Mouse (Mus musculus): ENCODE data around the gene Itga10. TPM values are rescaled to one million over a fixed set of nuclear protein-coding genes. Genes with fewer than 3 reads are reported as not detected.
"Not testable (repeated sequence)": the region's sequence is repeated elsewhere in the genome, so short reads cannot be mapped to it uniquely, and the experiment has no call there.

Gene Itga10
- polyA plus RNA-seq, 1 experiment, result 3.5 TPM

- no peak for DNase-seq (ENCODE audit: low spot score)
Observed at GRCm38 (mm10) chr3:96680269-96680956, 35.0 kb downstream of the Itga10 start.

GRCm38 (mm10) chr3:96683496-96683895 is 38.1 kb downstream of the Itga10 start:
- no peak for DNase-seq (ENCODE audit: low spot score)

GRCm38 (mm10) chr3:96684151-96684821 is 38.9 kb downstream of the Itga10 start:
- DNase-seq (ENCODE audit: low spot score), result no peak

DNA sequence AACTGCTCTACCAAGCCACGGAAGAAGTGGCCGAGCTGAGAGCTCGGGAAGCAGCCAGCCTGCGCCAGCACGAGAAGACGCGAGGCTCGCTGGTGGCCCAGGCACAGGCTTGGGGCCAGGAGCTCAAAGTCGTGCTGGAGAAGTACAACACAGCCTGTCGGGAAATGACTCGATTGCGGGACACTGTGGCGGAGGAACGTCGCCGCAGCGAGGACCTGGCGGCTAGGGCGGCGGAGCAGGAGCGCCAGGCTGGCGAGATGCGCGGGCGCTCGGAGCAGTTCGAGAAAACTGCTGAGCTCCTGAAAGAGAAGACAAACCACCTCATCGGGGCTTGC is 39.4 kb downstream of the Itga10 start:
- no peak for DNase-seq (ENCODE audit: low spot score)

- not testable (repeated sequence) for DNase-seq (ENCODE audit: low spot score)
Observed at GRCm38 (mm10) chr3:96686057-96686456, 40.7 kb downstream of the Itga10 start.

- DNase-seq (ENCODE audit: low spot score), result no peak
Observed at GRCm38 (mm10) chr3:96688854-96689253, 43.5 kb downstream of the Itga10 start.

DNA sequence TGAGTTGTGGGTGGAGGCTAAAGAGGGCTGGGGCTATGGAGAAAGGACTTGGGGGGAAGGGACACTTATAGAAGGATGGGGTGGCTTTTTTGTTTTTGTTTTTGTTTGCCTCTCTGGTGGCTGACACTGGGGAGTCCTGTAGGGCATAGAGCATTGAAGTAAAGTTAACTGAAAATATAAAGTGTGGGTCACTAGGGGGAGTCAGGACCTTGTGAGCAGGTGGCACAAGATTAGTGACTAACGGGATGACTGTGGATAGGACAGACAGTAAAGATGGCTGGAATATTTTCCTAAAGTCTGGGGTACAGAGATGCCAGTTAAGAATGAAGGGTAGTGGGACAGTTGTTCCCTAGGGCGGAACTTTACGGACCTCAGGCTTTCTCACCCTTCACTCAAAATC is 44.9 kb downstream of the Itga10 start:
- no peak for DNase-seq (ENCODE audit: low spot score)

DNA sequence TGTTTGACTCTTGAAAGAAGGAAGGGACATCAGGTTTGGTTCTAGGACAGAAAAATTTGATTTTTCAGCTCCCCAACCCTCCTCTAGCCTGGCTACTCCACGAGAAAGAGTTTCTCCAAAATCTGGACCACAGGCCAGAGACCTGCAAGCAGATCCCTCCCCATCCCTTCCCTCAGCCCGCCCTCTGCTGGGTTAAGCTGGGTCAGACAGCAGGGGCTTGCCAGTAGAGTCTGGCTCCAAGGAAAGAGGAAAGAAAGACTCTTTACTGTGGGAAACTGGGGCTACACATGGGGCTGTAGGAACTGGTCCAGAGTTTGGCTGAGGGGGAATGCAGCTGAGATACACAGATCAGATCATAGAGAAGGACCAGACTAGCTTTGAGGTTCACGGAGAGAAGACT is 47.1 kb downstream of the Itga10 start:
- no peak for DNase-seq (ENCODE audit: low spot score)

DNA sequence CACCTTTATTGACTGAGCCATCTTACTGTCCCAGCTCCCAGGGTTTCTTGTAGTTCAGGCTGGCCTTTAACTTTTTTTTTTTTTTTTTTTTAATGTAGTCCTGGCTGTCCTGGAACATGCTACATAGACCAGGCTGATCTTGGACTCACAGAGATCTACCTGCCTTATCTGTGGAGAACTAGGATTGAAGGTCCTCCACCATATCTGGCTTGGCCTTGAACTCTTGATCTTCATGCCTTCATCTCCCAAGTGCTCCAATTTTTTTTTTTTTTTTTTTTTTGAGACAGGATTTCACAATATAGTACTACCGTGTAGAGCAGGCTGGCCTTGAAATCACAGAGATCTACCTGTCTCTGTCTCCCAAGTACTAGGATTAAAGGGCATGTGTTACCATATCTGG is 48.2 kb downstream of the Itga10 start:
- DNase-seq (ENCODE audit: low spot score), result no peak

DNA sequence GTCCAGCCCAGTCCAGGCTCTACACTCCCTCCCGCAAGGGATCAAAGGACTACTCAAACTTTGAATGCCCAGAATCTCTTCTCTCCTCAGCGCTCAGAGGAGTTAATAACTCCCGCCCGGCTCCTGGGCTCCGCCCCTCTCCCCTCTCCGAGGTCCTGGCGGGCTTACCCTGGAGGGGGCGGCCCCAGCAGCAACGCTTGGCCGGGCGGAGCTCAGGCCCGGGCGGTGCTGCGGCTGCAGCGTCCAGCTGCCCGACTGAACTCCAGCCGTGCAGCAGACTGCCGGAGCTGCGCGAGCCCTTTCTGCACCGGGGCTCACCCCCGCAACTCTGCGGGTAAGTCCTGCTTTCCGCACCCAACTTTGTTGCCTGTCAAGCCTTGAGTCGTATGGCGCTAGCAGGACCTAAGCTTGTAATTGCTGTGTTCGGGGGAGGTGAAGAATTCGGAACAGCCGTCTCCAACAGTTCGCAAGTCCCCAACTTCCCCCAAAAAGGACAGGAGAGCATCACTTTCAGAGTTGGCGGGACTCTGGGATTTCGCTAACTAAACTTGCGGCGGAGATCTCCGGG is 50.9 kb downstream of the Itga10 start, which contains the start of gene Pias3:
Gene Pias3, plus strand, starts transcription at position 187 of the 568 bp plus-strand sequence.
- DNase-seq (ENCODE audit: low spot score), result peak; percentile 79

DNA sequence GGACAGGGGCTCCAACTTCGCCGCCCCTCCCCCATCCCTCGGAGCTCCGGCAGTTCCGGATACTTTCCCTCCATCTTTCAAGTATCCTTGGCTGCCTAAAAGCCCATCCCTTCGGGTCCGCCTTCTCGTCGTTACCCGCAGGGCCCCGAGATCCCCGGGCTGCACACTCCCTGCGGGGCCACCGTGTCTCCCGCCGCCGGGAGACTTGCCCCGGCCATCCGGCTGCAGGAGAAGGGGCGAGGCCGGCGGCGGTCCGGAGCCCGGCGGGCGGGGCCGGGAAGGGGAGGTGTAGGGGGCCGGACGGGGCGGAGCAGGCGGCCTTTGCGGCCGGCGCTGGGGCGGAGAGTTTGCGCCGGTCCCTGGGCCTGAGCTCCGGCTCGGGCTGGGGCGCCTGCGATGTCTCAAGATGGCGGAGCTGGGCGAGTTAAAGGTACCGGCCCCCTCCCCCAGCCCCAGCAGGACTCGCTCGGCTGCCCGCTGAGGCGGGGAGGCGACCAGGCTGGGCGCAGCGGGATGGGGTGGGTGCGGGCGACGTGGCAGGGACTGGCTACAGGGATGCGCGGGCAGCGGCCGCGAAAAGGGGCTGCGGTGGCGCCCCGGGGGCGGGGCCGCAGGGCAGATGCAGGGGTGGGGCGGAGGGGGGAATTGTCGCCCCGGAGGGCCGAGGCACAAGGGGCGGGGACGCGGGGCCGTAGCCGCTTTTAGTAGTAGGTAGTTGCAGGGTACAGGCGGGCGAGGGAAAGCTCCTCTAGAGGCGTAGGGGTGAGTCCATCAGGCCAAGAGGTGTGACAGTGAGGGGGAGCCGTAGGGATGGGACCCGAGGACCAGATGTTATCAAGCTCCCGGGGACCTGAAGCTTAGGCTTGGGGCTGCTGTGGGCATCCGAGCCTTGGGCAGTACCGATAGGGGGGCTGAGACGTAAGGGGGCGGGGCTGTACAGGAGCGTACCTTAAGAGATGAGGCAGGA is 51.7 kb downstream of the Itga10 start:
- peak; percentile 93 for DNase-seq (ENCODE audit: low spot score)

- no peak for DNase-seq (ENCODE audit: low spot score)
Observed at GRCm38 (mm10) chr3:96698993-96699690, 53.8 kb downstream of the Itga10 start.

DNA sequence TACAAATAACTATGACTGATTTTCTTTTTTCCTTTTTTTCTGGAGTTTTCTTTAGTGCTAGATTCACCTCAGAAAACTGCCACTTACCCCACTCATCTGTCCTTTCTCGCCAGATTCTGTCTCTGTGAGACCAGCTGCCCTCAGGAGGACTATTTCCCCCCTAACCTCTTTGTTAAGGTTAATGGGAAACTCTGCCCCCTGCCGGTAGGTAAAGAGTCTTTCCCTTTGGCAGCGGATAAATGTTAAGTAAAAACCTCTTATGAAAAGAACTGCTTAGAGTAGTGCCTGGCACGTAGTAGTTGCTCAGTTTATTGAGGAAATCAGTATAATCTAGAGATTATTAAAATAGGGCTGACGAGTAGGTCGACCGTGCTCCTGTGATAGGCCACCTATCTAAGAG is 55.0 kb downstream of the Itga10 start:
- no peak for DNase-seq (ENCODE audit: low spot score)

- no peak for DNase-seq (ENCODE audit: low spot score)
Observed at GRCm38 (mm10) chr3:96701003-96701402, 55.6 kb downstream of the Itga10 start.

GRCm38 (mm10) chr3:96704778-96705177 is 59.4 kb downstream of the Itga10 start:
- peak; percentile 32 for DNase-seq (ENCODE audit: low spot score)

- no peak for DNase-seq (ENCODE audit: low spot score)
Observed at GRCm38 (mm10) chr3:96706217-96706616, 60.8 kb downstream of the Itga10 start.

DNA sequence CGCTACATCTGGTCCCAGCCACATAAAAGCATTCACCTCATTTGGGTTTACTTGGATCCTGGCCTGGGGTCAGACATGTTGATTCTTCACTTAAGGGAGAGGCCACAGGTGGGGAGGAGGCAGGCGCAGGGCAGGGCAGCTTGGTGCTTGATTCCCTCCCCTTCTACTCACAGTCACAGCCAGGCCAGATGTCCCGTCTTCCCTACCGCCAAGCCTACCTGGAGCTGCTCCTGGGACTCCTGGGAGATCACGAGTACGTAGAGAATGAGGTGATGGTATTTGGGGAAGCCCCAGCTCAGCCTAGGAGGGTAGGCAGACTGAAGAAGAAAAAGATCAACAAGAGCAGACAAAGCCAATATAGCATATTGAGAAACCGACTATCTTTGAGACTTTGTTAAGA is 61.6 kb downstream of the Itga10 start:
- no peak for DNase-seq (ENCODE audit: low spot score)

DNA sequence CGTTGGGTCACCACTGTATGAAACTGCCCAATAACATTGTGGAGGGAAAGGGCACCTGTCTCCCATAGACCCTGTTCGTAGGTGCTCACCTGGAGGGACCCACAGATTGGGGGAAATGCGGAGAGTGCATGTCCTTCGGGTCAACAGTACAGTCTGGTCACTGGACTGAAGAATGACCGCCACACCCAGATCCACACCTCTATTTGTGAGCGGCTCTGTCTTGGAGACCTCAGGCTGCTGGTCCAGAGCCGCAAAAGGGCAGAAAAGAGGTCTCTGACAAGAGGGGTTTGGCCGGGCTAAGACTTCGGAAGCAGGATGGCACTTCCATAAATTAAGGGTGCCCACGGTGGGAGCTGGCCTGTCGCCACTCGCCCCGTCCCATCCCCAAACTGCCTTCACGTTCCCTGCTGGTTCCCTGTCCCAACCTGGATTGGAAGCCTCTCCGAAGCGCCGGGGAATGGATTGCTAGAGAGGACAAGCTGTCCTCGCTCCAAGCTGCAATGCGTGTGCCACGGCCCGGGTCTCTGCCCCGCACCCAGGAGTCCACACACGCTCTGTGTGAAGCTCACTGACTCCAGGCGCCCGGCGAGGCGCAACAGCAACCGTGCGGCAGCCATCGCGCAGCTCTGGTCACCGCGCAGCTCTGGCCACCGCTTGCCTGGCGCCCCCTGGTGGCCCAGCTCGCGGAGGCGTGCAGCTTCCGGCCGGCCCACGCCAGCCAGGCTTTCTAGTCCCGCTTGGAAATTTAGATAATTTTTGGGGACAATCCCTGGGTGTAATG is 62.7 kb downstream of the Itga10 start, which contains the start of gene Nudt17:
Gene Nudt17, minus strand, starts transcription at position 660 of the 781 bp plus-strand sequence.
- DNase-seq (ENCODE audit: low spot score), result peak; percentile 76

DNA sequence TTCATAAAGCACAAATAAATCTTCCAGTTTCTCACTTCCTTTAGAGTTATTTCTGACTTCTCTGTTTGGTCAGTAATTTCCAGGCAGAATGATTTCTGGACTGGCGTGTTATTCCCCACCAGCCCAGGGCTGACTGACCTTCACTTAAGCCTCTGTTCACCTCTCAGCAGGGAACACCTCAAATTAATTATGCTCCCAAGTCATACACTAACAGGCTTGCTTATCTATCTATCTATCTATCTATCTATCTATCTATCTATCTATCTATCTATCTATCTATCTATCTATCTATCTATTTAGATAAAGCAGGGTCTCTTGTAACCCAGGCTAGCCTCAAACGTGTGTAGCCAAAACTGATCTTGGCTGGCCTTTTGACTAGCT is 63.3 kb downstream of the Itga10 start:
- DNase-seq (ENCODE audit: low spot score), result no peak

Data from urinary bladder, adult 2 months (tissue).